Mouse (Mus musculus): ENCODE measurements at regions not wholly inside any gene's neighbourhood (a gene's known extent, or its start where the extent isn't known, plus 50 kb on each side); places are given as distances from the start of the nearest gene placed in this dataset.

- peak; percentile 91 for DNase-seq (ENCODE audit: low read depth, low spot score)
Measured at GRCm38 (mm10) chrX:63136873-63137504, 669.2 kb downstream of the 4931400O07Rik start.

Measured in brain, adult 2 months (tissue).